Mouse (Mus musculus) right cerebral cortex, postnatal 10 days (tissue): ENCODE data around the gene P2ry4.

Experiments used
- DNase-seq, 2 experiments: peaks; one replicate each; pipeline ENCODE4 v3.0.0; 2021; ENCODE audit warnings: low spot score in 2 of 2

Gene P2ry4

GRCm38 (mm10) chrX:100594791-100595190, at the start of gene P2ry4:
Gene P2ry4 (minus strand): TSS chrX:100594869.
- DNase-seq, result no peak

GRCm38 (mm10) chrX:100638477-100638876, 43.8 kb upstream of the P2ry4 start:
- no peak for DNase-seq

- no peak for DNase-seq
Observed at GRCm38 (mm10) chrX:100629076-100629475, 34.4 kb upstream of the P2ry4 start.

GRCm38 (mm10) chrX:100625802-100626793, 31.4 kb upstream of the P2ry4 start, which contains the start of gene Pdzd11:
Gene Pdzd11 (minus strand): TSS chrX:100626568.
- peak; percentile 94 to 96 for DNase-seq

- DNase-seq, result no peak
Observed at GRCm38 (mm10) chrX:100625546-100625801, 30.8 kb upstream of the P2ry4 start, which contains the start of gene Kif4. Gene Kif4 (plus strand): TSS chrX:100625737.

GRCm38 (mm10) chrX:100625146-100625545, 30.5 kb upstream of the P2ry4 start:
- peak in 1 of 2 experiments; percentile 23 for DNase-seq

GRCm38 (mm10) chrX:100624242-100624641, 29.6 kb upstream of the P2ry4 start:
- DNase-seq, result no peak

GRCm38 (mm10) chrX:100621366-100621765, 26.7 kb upstream of the P2ry4 start:
- no peak for DNase-seq

- no peak for DNase-seq
Observed at GRCm38 (mm10) chrX:100618488-100618887, 23.8 kb upstream of the P2ry4 start.

GRCm38 (mm10) chrX:100605314-100605713, 10.6 kb upstream of the P2ry4 start, which contains the start of gene Arr3:
Gene Arr3 (plus strand): TSS chrX:100605497.
- no peak for DNase-seq

GRCm38 (mm10) chrX:100599755-100600154, 5.1 kb upstream of the P2ry4 start:
- DNase-seq, result no peak

GRCm38 (mm10) chrX:100597439-100597838, 2.8 kb upstream of the P2ry4 start:
- peak; percentile 49 to 59 for DNase-seq

GRCm38 (mm10) chrX:100571951-100572350, 22.7 kb downstream of the P2ry4 start, which contains the start of gene Awat1:
Gene Awat1 (plus strand): TSS chrX:100572251.
- DNase-seq, result no peak

- DNase-seq, result no peak
Observed at GRCm38 (mm10) chrX:100565696-100566095, 29.0 kb downstream of the P2ry4 start.

- DNase-seq, result no peak
Observed at GRCm38 (mm10) chrX:100556026-100556425, 38.6 kb downstream of the P2ry4 start.
